Mouse (Mus musculus) bone marrow, adult 2 months (tissue): ENCODE measurements around the gene Hnrnpc.

Source experiments
- CTCF ChIP-seq: fragments of 200-500 bp; IDR thresholded peaks from 2 replicates; pipeline ENCODE4 v1.5.1; 2011; ENCODE audit warnings: low read length, control low read depth; ENCODE audit not compliant: control insufficient read depth, insufficient read depth
- POLR2A ChIP-seq: fragments of 200-500 bp; IDR thresholded peaks from 2 replicates; pipeline ENCODE4 v1.6.1; 2011; ENCODE audit warnings: low read depth, mild to moderate bottlenecking, control low read depth, low read length, borderline replicate concordance; ENCODE audit not compliant: control insufficient read depth

DNA sequence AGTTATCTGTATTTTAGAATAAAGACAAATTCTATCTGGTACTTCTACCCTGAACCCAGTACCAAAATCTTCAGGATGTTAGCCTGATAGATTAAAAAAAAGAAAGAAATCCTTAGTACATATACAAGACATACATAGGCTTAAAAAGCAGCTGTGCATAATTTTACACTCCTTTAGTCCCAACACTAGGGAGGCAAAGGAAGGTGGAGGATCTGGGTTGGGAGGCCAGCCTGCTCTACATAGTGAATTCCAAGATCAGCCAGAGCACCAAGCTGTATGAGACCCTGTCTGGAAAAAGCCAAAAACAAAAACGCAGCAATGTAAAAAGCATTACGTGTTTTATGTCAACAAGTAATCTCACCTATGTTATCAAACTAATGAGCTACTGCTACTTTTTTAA, 4.3 kb downstream of the Hnrnpc start:
- no peak for TF ChIP-seq POLR2A
- TF ChIP-seq CTCF = no peak
